Comparison of ENCODE assay signal across 31 mouse cellular contexts in the genomic region with DNA sequence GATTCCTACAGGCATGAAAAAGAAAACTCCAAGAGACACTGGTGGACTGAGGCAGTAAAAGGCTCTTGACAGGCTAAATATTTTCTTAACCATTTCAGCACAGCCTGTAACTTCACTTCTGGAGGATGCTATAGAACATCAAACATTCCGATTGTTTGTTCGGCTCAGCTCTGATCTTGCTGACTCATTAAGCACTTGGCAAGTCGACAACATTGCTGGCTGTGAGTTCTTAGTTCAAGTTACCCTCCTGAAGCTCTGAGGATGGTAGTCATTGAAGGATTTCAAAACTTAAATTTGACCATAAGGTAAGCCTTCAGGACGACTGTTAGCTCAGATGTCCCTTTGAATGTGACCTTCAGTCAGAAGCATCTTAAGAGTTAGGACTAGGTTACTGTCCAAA. TPM values are rescaled to one million over a fixed set of nuclear protein-coding genes. Genes with fewer than 3 reads are reported as not detected.
DNase-seq lines count a peak whose midpoint lies in the region; ATAC-seq and TF ChIP-seq lines count a peak whose summit lies in the region.
"Had no signal": no experiment of that assay in that cellular context is flagged by ENCODE, and none has a peak within 500 bp of the region (broad histone marks: within the 10 kb centered on the region; RNA-seq: fewer than 3 reads in every experiment).

No protein-coding gene starts in this region.

- no peak for TF ChIP-seq CTCF in gastrocnemius, adult 2 months (IDR thresholded peaks at IDR 0.05)
- TF ChIP-seq CTCF in liver, adult 2 months (IDR thresholded peaks at IDR 0.05; ENCODE audit: low read depth, low read length) = no peak

- H3K36me3 ChIP-seq in liver, adult 2 months (ENCODE audit: control insufficient read depth, insufficient read depth, low read length) = no peaks in the 10 kb centered on the region
- no peaks in the 10 kb centered on the region for H3K36me3 ChIP-seq in liver, embryonic 11.5 days (ENCODE audit: control insufficient read depth, insufficient read depth, low read length)
- H3K36me3 ChIP-seq: embryonic facial prominence, embryonic 10.5 days; embryonic facial prominence, embryonic 13.5 days; forebrain, embryonic 12.5 days; G1E; heart, embryonic 12.5 days; heart, embryonic 15.5 days; hindbrain, embryonic 12.5 days; hindbrain, embryonic 15.5 days had no signal

- H3K4me1 ChIP-seq in liver, adult 2 months (ENCODE audit: control insufficient read depth, insufficient read depth, low read length) = peaks cover 21% of the 10 kb centered on the region
- H3K4me1 ChIP-seq in liver, embryonic 11.5 days (replicated peaks; ENCODE audit: control insufficient read depth, insufficient read depth, low read length) = peaks cover 6% of the 10 kb centered on the region; the same call in 1 of the 2 replicates
- H3K4me1 ChIP-seq: hindbrain, embryonic 15.5 days had no signal

- no peaks in the 10 kb centered on the region for H3K27me3 ChIP-seq in liver, adult 2 months (ENCODE audit: control insufficient read depth, insufficient read depth, low read length)
- no peaks in the 10 kb centered on the region for H3K27me3 ChIP-seq in liver, embryonic 11.5 days (replicated peaks; ENCODE audit: control insufficient read depth, insufficient read depth, low read length)
- H3K27me3 ChIP-seq: CH12.LX; embryonic facial prominence, embryonic 13.5 days; forebrain, embryonic 12.5 days; heart, embryonic 12.5 days; heart, embryonic 15.5 days; hindbrain, embryonic 12.5 days; hindbrain, embryonic 15.5 days had no signal

- intact Hi-C loops in gastrocnemius, adult 2 months (cut with DNase I) = no loop called here
- intact Hi-C loops in gastrocnemius, postnatal 14 days (cut with DNase I; ENCODE audit: low total_unique reads) = no loop called here

- DNase-seq in gastrocnemius, adult 2 months = no peak
- DNase-seq in gastrocnemius, postnatal 14 days = no peak
- DNase-seq in liver, adult 2 months (ENCODE audit: extremely low read depth, low read depth, low spot score) = peak; percentile 77
- DNase-seq in liver, embryonic 11.5 days (ENCODE audit: low spot score) = no peak
- peak; percentile 18 for DNase-seq in NIH3T3 (ENCODE audit: low read depth)
- DNase-seq in urinary bladder, postnatal 10 days (ENCODE audit: low spot score) = no peak
- DNase-seq: adrenal gland, adult 8-10 months; adrenal gland, postnatal 25 days; B cell, adult 2 months; cerebellum, adult 11-12 months; cerebellum, adult 8-10 months; cerebellum, postnatal 10 days; cerebellum, postnatal 36 days; embryo, embryonic 11 days; gastrocnemius, postnatal 36 days; heart, postnatal 10 days had no signal

- H3K9me3 ChIP-seq in liver, embryonic 11.5 days (ENCODE audit: control insufficient read depth, low read length) = no peaks in the 10 kb centered on the region; the same call in 1 of the 2 replicates
- H3K9me3 ChIP-seq: embryonic facial prominence, embryonic 13.5 days; forebrain, embryonic 12.5 days; G1E; heart, embryonic 12.5 days; hindbrain, embryonic 15.5 days had no signal

- no peak for ATAC-seq in liver, embryonic 11.5 days (replicated peaks; ENCODE audit: low FRiP score)
- ATAC-seq: activated CD4-positive, CD25-positive, alpha-beta regulatory T cell, adult 4 months; forebrain, embryonic 16.5 days; intestine, postnatal 0 days had no signal

- H3K4me3 ChIP-seq in gastrocnemius, adult 2 months = no peak overlapping the region
- no peak overlapping the region for H3K4me3 ChIP-seq in liver, adult 2 months (ENCODE audit: insufficient read depth, low read depth, low read length)
- H3K4me3 ChIP-seq in liver, embryonic 11.5 days (ENCODE audit: low read depth, low read length) = no peak overlapping the region
- H3K4me3 ChIP-seq: embryonic facial prominence, embryonic 10.5 days; embryonic facial prominence, embryonic 13.5 days; erythroblast, embryonic 14.5 days; forebrain, embryonic 12.5 days; heart, embryonic 12.5 days; heart, embryonic 15.5 days; hindbrain, embryonic 12.5 days; hindbrain, embryonic 15.5 days had no signal

- TF ChIP-seq POLR2A in liver, adult 2 months (IDR thresholded peaks at IDR 0.05; ENCODE audit: extremely low read depth, insufficient read depth, low read length) = no peak

- no peak overlapping the region for H3K4me2 ChIP-seq in liver, embryonic 11.5 days
- H3K4me2 ChIP-seq: embryonic facial prominence, embryonic 13.5 days; forebrain, embryonic 12.5 days; heart, embryonic 12.5 days; heart, embryonic 15.5 days; hindbrain, embryonic 12.5 days; hindbrain, embryonic 15.5 days had no signal

- H3K9ac ChIP-seq in liver, adult 2 months (ENCODE audit: low read depth, low read length) = no peak overlapping the region
- no peak overlapping the region for H3K9ac ChIP-seq in liver, embryonic 11.5 days (ENCODE audit: low read depth, low read length)
- H3K9ac ChIP-seq: embryonic facial prominence, embryonic 13.5 days; forebrain, embryonic 12.5 days; heart, embryonic 12.5 days; heart, embryonic 15.5 days; hindbrain, embryonic 12.5 days; hindbrain, embryonic 15.5 days had no signal

- WGBS in liver, adult 2 months = 27% methylated on average over 4 of the region's 4 CpGs
- 76% methylated on average over 4 of the region's 4 CpGs for WGBS in liver, embryonic 11.5 days

- peak overlapping the region; percentile 82; the same call in 1 of the 2 replicates for H3K27ac ChIP-seq in gastrocnemius, adult 2 months
- 0 out of 2 replicates have a peak overlapping the region, but pooled peaks have one; percentile 49 for H3K27ac ChIP-seq in liver, adult 2 months (replicated peaks; ENCODE audit: insufficient read depth, low read depth, low read length)
- H3K27ac ChIP-seq in liver, embryonic 11.5 days (ENCODE audit: low read depth, low read length) = no peak overlapping the region
- H3K27ac ChIP-seq: embryonic facial prominence, embryonic 10.5 days; embryonic facial prominence, embryonic 13.5 days; forebrain, embryonic 12.5 days; heart, embryonic 15.5 days; hindbrain, embryonic 12.5 days; hindbrain, embryonic 15.5 days had no signal

- no peaks in the 10 kb centered on the region; the same call in 1 of the 2 replicates for H3K79me2 ChIP-seq in liver, adult 2 months (ENCODE audit: control insufficient read depth, insufficient read depth, low read length)

RNA-seq across cellular contexts. Expression of a gene that starts 1.0 kb away (rescaled TPM):
- 10 to 100 TPM; 13.4 to 14.1 TPM for total RNA-seq in gastrocnemius, adult 2 months (2021)
- 10 to 100 TPM; 16.2 to 23.7 TPM for total RNA-seq in gastrocnemius, postnatal 14 days (2021)
- total RNA-seq in liver, adult 2 months (2014; rRNA removed) = 187 and 242 TPM in 2 replicates
- polyA plus RNA-seq in liver, adult 2 months (2012; rRNA removed) = 152 and 171 TPM in 2 replicates
- 3.1 and 4.7 TPM in 2 replicates for polyA plus RNA-seq in liver, embryonic 11.5 days (2014; fragmentation: Nextera tagmentation; extraction: Ambion mirVana)
- total RNA-seq: CH12.LX had no signal
- polyA plus RNA-seq: erythroblast, embryonic 14.5 days; G1E had no signal

RNA-seq across cellular contexts. Expression of a gene that starts 31.1 kb away (rescaled TPM):
- total RNA-seq in gastrocnemius, adult 2 months (2021) = 10 to 100 TPM; 16.3 to 17.7 TPM
- 1 to 10 TPM; 3.9 to 7.8 TPM for total RNA-seq in gastrocnemius, postnatal 14 days (2021)
- 49.1 and 52.6 TPM in 2 replicates for total RNA-seq in liver, adult 2 months (2014; rRNA removed)
- 7.8 and 10.4 TPM in 2 replicates for polyA plus RNA-seq in liver, adult 2 months (2012; rRNA removed)
- not detected in 2 replicates for polyA plus RNA-seq in liver, embryonic 11.5 days (2014; fragmentation: Nextera tagmentation; extraction: Ambion mirVana)
- total RNA-seq: CH12.LX; granulocyte monocyte progenitor cell, adult 5-6 weeks; hematopoietic stem cell, adult 5-6 weeks had no signal
- polyA plus RNA-seq: activated CD4-positive, CD25-positive, alpha-beta regulatory T cell, adult 4 months; embryonic facial prominence, embryonic 10.5 days; erythroblast, embryonic 14.5 days; forebrain, embryonic 12.5 days; forebrain, embryonic 16.5 days; hindbrain, embryonic 12.5 days had no signal

RNA-seq across cellular contexts. Expression of a gene that starts 53.6 kb away (rescaled TPM):
- not detected for total RNA-seq in gastrocnemius, adult 2 months (2021)
- under 1 TPM; 0.16 to 0.31 TPM for total RNA-seq in gastrocnemius, postnatal 14 days (2021)
- total RNA-seq in liver, adult 2 months (2014; rRNA removed) = 14.4 and 16.2 TPM in 2 replicates
- polyA plus RNA-seq in liver, adult 2 months (2012; rRNA removed) = 7.7 and 8.1 TPM in 2 replicates
- polyA plus RNA-seq in liver, embryonic 11.5 days (2014; fragmentation: Nextera tagmentation; extraction: Ambion mirVana) = 0.34 and 0.58 TPM in 2 replicates
- total RNA-seq: CH12.LX; granulocyte monocyte progenitor cell, adult 5-6 weeks; hematopoietic stem cell, adult 5-6 weeks had no signal
- polyA plus RNA-seq: activated CD4-positive, CD25-positive, alpha-beta regulatory T cell, adult 4 months; erythroblast, embryonic 14.5 days; heart, embryonic 12.5 days had no signal

Comparison
In these comparisons a context has a peak if more than half of its experiments do, and no peak if none do; other contexts are left out.
1. DNase-seq: peak in liver, adult 2 months (single experiment) and NIH3T3 (single experiment); none in gastrocnemius, adult 2 months (single experiment), gastrocnemius, postnatal 14 days (single experiment), liver, embryonic 11.5 days (single experiment) and urinary bladder, postnatal 10 days (single experiment).
2. RNA of a gene that starts 53.6 kb away (total RNA-seq): 14.4 to 16.2 TPM in liver, adult 2 months; 0.16 to 0.31 TPM in gastrocnemius, postnatal 14 days and not detected in gastrocnemius, adult 2 months; every median in the first group is over 10 times any median in the second.